Mouse (Mus musculus): ENCODE results near the gene Pnliprp2. TPM values are rescaled to one million over a fixed set of nuclear protein-coding genes. Genes with fewer than 3 reads are reported as not detected.

The Pnliprp2 gene
- polyA plus RNA-seq, 1 experiment from 2014 or later, result 0.15 TPM

- no peak overlapping the region for H3K9ac ChIP-seq
- no peaks in the 10 kb centered on the region; the same call in 1 of the 2 replicates for H3K9me3 ChIP-seq (replicated peaks)
- H3K27me3 ChIP-seq, result no peaks in the 10 kb centered on the region
- H3K27ac ChIP-seq, result no peak overlapping the region
- H3K36me3 ChIP-seq, result no peaks in the 10 kb centered on the region
- 69% methylated on average over 2 of the region's 2 CpGs for WGBS
- no peak for ATAC-seq (replicated peaks; ENCODE audit: insufficient number of reproducible peaks, insufficient read depth, low FRiP score, low read depth)
- no peaks in the 10 kb centered on the region for H3K4me1 ChIP-seq (replicated peaks)
- no peak overlapping the region for H3K4me2 ChIP-seq
- H3K4me3 ChIP-seq, result no peak overlapping the region
Observed at GRCm38 (mm10) chr19:58750822-58751221, 8.7 kb upstream of the Pnliprp2 start.

GRCm38 (mm10) chr19:58751504-58751903, 8.0 kb upstream of the Pnliprp2 start:
- WGBS, result 65% methylated on average over 2 of the region's 2 CpGs
- Histone ChIP-seq H3K27me3 (no peaks in the 10 kb centered on the region), H3K4me2 (no peak overlapping the region), H3K9ac (no peak overlapping the region), H3K4me3 (no peak overlapping the region), H3K27ac (no peak overlapping the region), H3K36me3 (no peaks in the 10 kb centered on the region), H3K4me1 (replicated peaks) (no peaks in the 10 kb centered on the region), H3K9me3 (replicated peaks) (no peaks in the 10 kb centered on the region; the same call in 1 of the 2 replicates)
- no peak for ATAC-seq (replicated peaks; ENCODE audit: insufficient number of reproducible peaks, insufficient read depth, low FRiP score, low read depth)

GRCm38 (mm10) chr19:58758871-58759270, 648 bp upstream of the Pnliprp2 start:
- Histone ChIP-seq H3K9ac (no peak overlapping the region), H3K4me3 (no peak overlapping the region), H3K4me1 (replicated peaks) (0 out of 2 replicates have a peak, but pooled peaks cover 3% of the 10 kb centered on the region), H3K4me2 (no peak overlapping the region), H3K9me3 (replicated peaks) (no peaks in the 10 kb centered on the region; the same call in 1 of the 2 replicates), H3K27me3 (0 out of 2 replicates have a peak, but pooled peaks cover 5% of the 10 kb centered on the region), H3K27ac (no peak overlapping the region), H3K36me3 (no peaks in the 10 kb centered on the region)
- 82% methylated on average over 4 of the region's 4 CpGs for WGBS
- ATAC-seq (replicated peaks; ENCODE audit: insufficient number of reproducible peaks, insufficient read depth, low FRiP score, low read depth), result no peak

GRCm38 (mm10) chr19:58762316-58762715, 2.8 kb downstream of the Pnliprp2 start:
- no peak for ATAC-seq (replicated peaks; ENCODE audit: insufficient number of reproducible peaks, insufficient read depth, low FRiP score, low read depth)
- H3K27me3 ChIP-seq, result 0 out of 2 replicates have a peak, but pooled peaks cover 5% of the 10 kb centered on the region
- no peak overlapping the region for H3K4me2 ChIP-seq
- H3K27ac ChIP-seq, result no peak overlapping the region
- no peaks in the 10 kb centered on the region for H3K9me3 ChIP-seq (replicated peaks)
- H3K9ac ChIP-seq, result no peak overlapping the region
- H3K36me3 ChIP-seq, result no peaks in the 10 kb centered on the region
- 0 out of 2 replicates have a peak, but pooled peaks cover 3% of the 10 kb centered on the region for H3K4me1 ChIP-seq (replicated peaks)
- H3K4me3 ChIP-seq, result no peak overlapping the region
- 30% methylated on average over 6 of the region's 6 CpGs for WGBS

DNA sequence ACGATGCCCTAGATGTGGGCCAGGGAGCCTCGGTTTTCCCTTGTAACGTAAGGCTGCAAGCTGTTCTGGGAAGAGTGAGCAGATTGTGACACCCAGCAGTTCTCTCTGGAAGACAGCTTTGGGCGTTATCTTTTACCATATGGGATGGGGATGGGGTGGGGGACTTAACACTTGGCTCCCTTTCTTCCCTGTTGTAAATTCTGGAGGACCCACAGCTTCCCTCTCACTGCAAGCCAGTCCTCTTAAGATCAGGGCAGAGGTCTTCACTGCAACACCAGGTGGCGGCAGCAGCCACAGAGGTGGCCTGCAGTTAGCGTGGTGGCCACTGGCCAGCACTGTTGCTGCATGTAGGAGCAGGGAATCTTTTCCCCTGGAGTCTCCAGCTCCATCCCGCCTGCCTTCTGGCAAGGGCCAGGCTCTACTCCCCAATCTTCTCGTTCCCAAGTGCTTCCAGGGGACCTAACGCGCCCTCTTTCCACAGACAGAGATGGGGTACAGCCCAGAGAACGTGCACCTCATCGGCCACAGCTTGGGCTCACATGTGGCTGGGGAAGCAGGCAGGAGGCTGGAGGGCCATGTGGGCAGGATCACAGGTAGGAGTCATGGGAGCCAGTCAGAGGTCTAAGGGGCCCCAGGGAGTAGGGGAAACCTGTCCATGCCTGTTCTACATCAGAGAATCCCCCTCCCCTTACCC, 3.5 kb downstream of the Pnliprp2 start:
- Histone ChIP-seq H3K4me2 (no peak overlapping the region), H3K36me3 (no peaks in the 10 kb centered on the region), H3K4me1 (replicated peaks) (0 out of 2 replicates have a peak, but pooled peaks cover 3% of the 10 kb centered on the region), H3K27ac (no peak overlapping the region), H3K9me3 (replicated peaks) (no peaks in the 10 kb centered on the region), H3K27me3 (0 out of 2 replicates have a peak, but pooled peaks cover 5% of the 10 kb centered on the region), H3K9ac (no peak overlapping the region), H3K4me3 (no peak overlapping the region)
- no peak for ATAC-seq (replicated peaks; ENCODE audit: insufficient number of reproducible peaks, insufficient read depth, low FRiP score, low read depth)
- 9% methylated on average over 12 of the region's 12 CpGs for WGBS

GRCm38 (mm10) chr19:58767329-58767728, 7.8 kb downstream of the Pnliprp2 start:
- H3K4me1 ChIP-seq (replicated peaks), result 0 out of 2 replicates have a peak, but pooled peaks cover 3% of the 10 kb centered on the region
- ATAC-seq (replicated peaks; ENCODE audit: insufficient number of reproducible peaks, insufficient read depth, low FRiP score, low read depth), result no peak
- H3K4me3 ChIP-seq, result no peak overlapping the region
- peaks cover 5% of the 10 kb centered on the region; the same call in 1 of the 2 replicates for H3K27me3 ChIP-seq
- no peaks in the 10 kb centered on the region for H3K9me3 ChIP-seq (replicated peaks)
- 94% methylated on average over 6 of the region's 6 CpGs for WGBS
- H3K36me3 ChIP-seq, result no peaks in the 10 kb centered on the region
- H3K9ac ChIP-seq, result no peak overlapping the region
- no peak overlapping the region for H3K27ac ChIP-seq
- H3K4me2 ChIP-seq, result no peak overlapping the region

GRCm38 (mm10) chr19:58776461-58776860, 16.9 kb downstream of the Pnliprp2 start:
- Histone ChIP-seq H3K27ac (no peak overlapping the region), H3K27me3 (no peaks in the 10 kb centered on the region), H3K36me3 (no peaks in the 10 kb centered on the region), H3K9me3 (replicated peaks) (no peaks in the 10 kb centered on the region), H3K4me2 (no peak overlapping the region), H3K4me1 (replicated peaks) (no peaks in the 10 kb centered on the region), H3K4me3 (no peak overlapping the region), H3K9ac (no peak overlapping the region)
- WGBS, result 56% methylated on average over 5 of the region's 5 CpGs
- no peak for ATAC-seq (replicated peaks; ENCODE audit: insufficient number of reproducible peaks, insufficient read depth, low FRiP score, low read depth)

- no peak for ATAC-seq (replicated peaks; ENCODE audit: insufficient number of reproducible peaks, insufficient read depth, low FRiP score, low read depth)
- WGBS, result 70% methylated on average over 4 of the region's 4 CpGs
Observed at GRCm38 (mm10) chr19:58781566-58781965, 22.0 kb downstream of the Pnliprp2 start.

GRCm38 (mm10) chr19:58783938-58784337, 24.4 kb downstream of the Pnliprp2 start:
- no peak overlapping the region for H3K27ac ChIP-seq
- 40% methylated on average over 7 of the region's 7 CpGs for WGBS
- no peak overlapping the region for H3K4me2 ChIP-seq
- no peaks in the 10 kb centered on the region for H3K9me3 ChIP-seq (replicated peaks)
- no peak overlapping the region for H3K9ac ChIP-seq
- 0 out of 2 replicates have a peak, but pooled peaks cover 3% of the 10 kb centered on the region for H3K27me3 ChIP-seq
- 0 out of 2 replicates have a peak, but pooled peaks cover 2% of the 10 kb centered on the region for H3K4me1 ChIP-seq (replicated peaks)
- no peak for ATAC-seq (replicated peaks; ENCODE audit: insufficient number of reproducible peaks, insufficient read depth, low FRiP score, low read depth)
- no peak overlapping the region for H3K4me3 ChIP-seq
- H3K36me3 ChIP-seq, result no peaks in the 10 kb centered on the region

More at GRCm38 (mm10) chr19:58781566-58781965, 22.0 kb downstream of the Pnliprp2 start:
- Histone ChIP-seq H3K9ac (no peak overlapping the region), H3K27me3 (0 out of 2 replicates have a peak, but pooled peaks cover 3% of the 10 kb centered on the region), H3K4me1 (replicated peaks) (0 out of 2 replicates have a peak, but pooled peaks cover 2% of the 10 kb centered on the region), H3K36me3 (no peaks in the 10 kb centered on the region), H3K4me2 (no peak overlapping the region), H3K4me3 (no peak overlapping the region), H3K9me3 (replicated peaks) (no peaks in the 10 kb centered on the region), H3K27ac (no peak overlapping the region)

GRCm38 (mm10) chr19:58789194-58789593, 29.7 kb downstream of the Pnliprp2 start:
- 70% methylated on average over 11 of the region's 11 CpGs for WGBS
- H3K4me3 ChIP-seq, result no peak overlapping the region

DNA sequence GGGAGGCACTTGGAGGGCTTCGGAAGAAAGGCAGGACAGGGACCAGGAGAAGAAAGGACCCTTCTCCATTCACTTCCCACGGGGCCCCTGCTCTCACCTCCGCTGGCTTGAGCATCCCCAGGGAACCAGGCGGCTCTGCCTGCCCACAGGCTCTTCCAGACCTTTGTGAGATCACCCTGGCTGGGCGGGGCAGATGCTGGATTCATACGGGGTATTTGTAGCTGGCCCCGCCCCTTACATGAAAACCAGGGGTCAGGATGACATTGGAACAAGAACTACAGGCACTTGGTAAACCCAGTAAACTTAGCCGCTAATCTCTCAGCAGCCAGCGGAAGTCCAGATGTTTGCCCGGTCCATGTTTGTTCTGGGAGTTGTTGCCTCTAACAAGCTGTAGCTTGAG, 34.8 kb downstream of the Pnliprp2 start, which contains the start of gene 1700019N19Rik:
Gene 1700019N19Rik (minus strand): TSS at position 178 of the 400 bp plus-strand sequence.
- 39% methylated on average over 10 of the region's 10 CpGs for WGBS
- Histone ChIP-seq H3K27me3 (no peaks in the 10 kb centered on the region), H3K4me3 (no peak within 1 kb of the TSS), H3K4me2 (no peak within 1 kb of the TSS), H3K9me3 (replicated peaks) (no peaks in the 10 kb centered on the region), H3K36me3 (peaks cover 5% of the 10 kb centered on the region), H3K27ac (no peak within 1 kb of the TSS), H3K4me1 (replicated peaks) (0 out of 2 replicates have a peak, but pooled peaks cover 2% of the 10 kb centered on the region), H3K9ac (no peak within 1 kb of the TSS)
- ATAC-seq (replicated peaks; ENCODE audit: insufficient number of reproducible peaks, insufficient read depth, low FRiP score, low read depth), result no peak

More at GRCm38 (mm10) chr19:58789194-58789593, 29.7 kb downstream of the Pnliprp2 start:
- 0 out of 2 replicates have a peak, but pooled peaks cover 3% of the 10 kb centered on the region for H3K27me3 ChIP-seq
- no peak overlapping the region for H3K9ac ChIP-seq
- no peak overlapping the region for H3K4me2 ChIP-seq
- H3K4me1 ChIP-seq (replicated peaks), result 0 out of 2 replicates have a peak, but pooled peaks cover under 1% of the 10 kb centered on the region
- H3K36me3 ChIP-seq, result no peaks in the 10 kb centered on the region
- ATAC-seq (replicated peaks; ENCODE audit: insufficient number of reproducible peaks, insufficient read depth, low FRiP score, low read depth), result no peak
- no peaks in the 10 kb centered on the region for H3K9me3 ChIP-seq (replicated peaks)
- no peak overlapping the region for H3K27ac ChIP-seq

Data from heart, embryonic 15.5 days (tissue).